Mouse (Mus musculus): ENCODE measurements at regions not wholly inside any gene's neighbourhood (a gene's known extent, or its start where the extent isn't known, plus 50 kb on each side); places are given as distances from the start of the nearest gene placed in this dataset.
A peak's percentile ranks its signal among the peaks of the same experiment; 100 is the strongest.

- Histone ChIP-seq H3K36me3 (replicated peaks; ENCODE audit: low read length) (no peaks in the 10 kb centered on the region), H3K4me1 (no peaks in the 10 kb centered on the region), H3K4me3 (replicated peaks) (no peak overlapping the region), H3K9me3 (no peaks in the 10 kb centered on the region), H3K27me3 (replicated peaks) (no peaks in the 10 kb centered on the region)
- no peak for TF ChIP-seq FLI1 (IDR thresholded peaks at IDR 0.05; ENCODE audit: low read length)
- no peak for TF ChIP-seq GATA1 (IDR thresholded peaks at IDR 0.05; ENCODE audit: borderline replicate concordance, low read length)
Observed at GRCm38 (mm10) chr12:109799395-109799794, 199.3 kb upstream of the Rtl1 start.

- 0 out of 2 replicates have a peak, but pooled peaks cover 3% of the 10 kb centered on the region for H3K9me3 ChIP-seq
- H3K4me3 ChIP-seq (replicated peaks), result no peak overlapping the region
- no peak for TF ChIP-seq FLI1 (IDR thresholded peaks at IDR 0.05; ENCODE audit: low read length)
- no peak for TF ChIP-seq GATA1 (IDR thresholded peaks at IDR 0.05; ENCODE audit: borderline replicate concordance, low read length)
- peaks cover 3% of the 10 kb centered on the region for H3K27me3 ChIP-seq (replicated peaks)
- no peaks in the 10 kb centered on the region for H3K36me3 ChIP-seq (replicated peaks; ENCODE audit: low read length)
- H3K4me1 ChIP-seq, result no peaks in the 10 kb centered on the region
Observed at GRCm38 (mm10) chr12:109827241-109827915, 227.2 kb upstream of the Rtl1 start.

GRCm38 (mm10) chr12:109830303-109831020 is 230.3 kb upstream of the Rtl1 start:
- Histone ChIP-seq H3K9me3 (peaks cover 6% of the 10 kb centered on the region; the same call in 1 of the 2 replicates), H3K36me3 (replicated peaks; ENCODE audit: low read length) (no peaks in the 10 kb centered on the region), H3K4me3 (replicated peaks) (no peak overlapping the region), H3K27me3 (replicated peaks) (peaks cover 1% of the 10 kb centered on the region), H3K4me1 (no peaks in the 10 kb centered on the region)
- no peak for TF ChIP-seq FLI1 (IDR thresholded peaks at IDR 0.05; ENCODE audit: low read length)
- TF ChIP-seq GATA1 (IDR thresholded peaks at IDR 0.05; ENCODE audit: borderline replicate concordance, low read length), result no peak

- H3K27me3 ChIP-seq (replicated peaks), result peaks cover 1% of the 10 kb centered on the region
- peaks cover 18% of the 10 kb centered on the region for H3K9me3 ChIP-seq
- no peaks in the 10 kb centered on the region for H3K36me3 ChIP-seq (replicated peaks; ENCODE audit: low read length)
- TF ChIP-seq FLI1 (IDR thresholded peaks at IDR 0.05; ENCODE audit: low read length) (no peak), GATA1 (IDR thresholded peaks at IDR 0.05; ENCODE audit: borderline replicate concordance, low read length) (no peak)
- no peaks in the 10 kb centered on the region for H3K4me1 ChIP-seq
- no peak overlapping the region for H3K4me3 ChIP-seq (replicated peaks)
Observed at GRCm38 (mm10) chr12:109832964-109833363, 232.8 kb upstream of the Rtl1 start.

- H3K9me3 ChIP-seq, result peaks cover 20% of the 10 kb centered on the region
- no peaks in the 10 kb centered on the region for H3K4me1 ChIP-seq
- H3K36me3 ChIP-seq (replicated peaks; ENCODE audit: low read length), result no peaks in the 10 kb centered on the region
- TF ChIP-seq GATA1 (IDR thresholded peaks at IDR 0.05; ENCODE audit: borderline replicate concordance, low read length) (no peak), FLI1 (IDR thresholded peaks at IDR 0.05; ENCODE audit: low read length) (no peak)
- H3K27me3 ChIP-seq (replicated peaks), result peaks cover 1% of the 10 kb centered on the region
- H3K4me3 ChIP-seq (replicated peaks), result no peak overlapping the region
Observed at GRCm38 (mm10) chr12:109836521-109836920, 236.4 kb upstream of the Rtl1 start.

GRCm38 (mm10) chr12:109839126-109839587 is 239.0 kb upstream of the Rtl1 start:
- H3K9me3 ChIP-seq, result peaks cover 17% of the 10 kb centered on the region
- H3K36me3 ChIP-seq (replicated peaks; ENCODE audit: low read length), result no peaks in the 10 kb centered on the region
- no peak for TF ChIP-seq GATA1 (IDR thresholded peaks at IDR 0.05; ENCODE audit: borderline replicate concordance, low read length)
- TF ChIP-seq FLI1 (IDR thresholded peaks at IDR 0.05; ENCODE audit: low read length), result no peak
- no peaks in the 10 kb centered on the region for H3K27me3 ChIP-seq (replicated peaks)
- peak overlapping the region; percentile 14 for H3K4me3 ChIP-seq (replicated peaks)
- H3K4me1 ChIP-seq, result peaks cover 4% of the 10 kb centered on the region; the same call in 1 of the 2 replicates

- H3K9me3 ChIP-seq, result peaks cover 17% of the 10 kb centered on the region
- no peak overlapping the region for H3K4me3 ChIP-seq (replicated peaks)
Observed at GRCm38 (mm10) chr12:109839946-109840524, 239.9 kb upstream of the Rtl1 start.

GRCm38 (mm10) chr12:109844723-109845601 is 244.8 kb upstream of the Rtl1 start:
- no peak overlapping the region for H3K4me3 ChIP-seq (replicated peaks)
- TF ChIP-seq FLI1 (IDR thresholded peaks at IDR 0.05; ENCODE audit: low read length), result no peak
- no peak for TF ChIP-seq GATA1 (IDR thresholded peaks at IDR 0.05; ENCODE audit: borderline replicate concordance, low read length)
- peaks cover 4% of the 10 kb centered on the region; the same call in 1 of the 2 replicates for H3K4me1 ChIP-seq
- H3K36me3 ChIP-seq (replicated peaks; ENCODE audit: low read length), result no peaks in the 10 kb centered on the region
- peaks cover 2% of the 10 kb centered on the region for H3K27me3 ChIP-seq (replicated peaks)
- H3K9me3 ChIP-seq, result peaks cover 8% of the 10 kb centered on the region; the same call in 1 of the 2 replicates

More at GRCm38 (mm10) chr12:109839946-109840524, 239.9 kb upstream of the Rtl1 start:
- peaks cover 4% of the 10 kb centered on the region; the same call in 1 of the 2 replicates for H3K4me1 ChIP-seq
- H3K36me3 ChIP-seq (replicated peaks; ENCODE audit: low read length), result no peaks in the 10 kb centered on the region
- TF ChIP-seq FLI1 (IDR thresholded peaks at IDR 0.05; ENCODE audit: low read length), result no peak
- TF ChIP-seq GATA1 (IDR thresholded peaks at IDR 0.05; ENCODE audit: borderline replicate concordance, low read length), result no peak
- H3K27me3 ChIP-seq (replicated peaks), result no peaks in the 10 kb centered on the region

- Histone ChIP-seq H3K4me1 (peaks cover 4% of the 10 kb centered on the region; the same call in 1 of the 2 replicates), H3K9me3 (peaks cover 8% of the 10 kb centered on the region; the same call in 1 of the 2 replicates), H3K27me3 (replicated peaks) (peaks cover 2% of the 10 kb centered on the region), H3K36me3 (replicated peaks; ENCODE audit: low read length) (no peaks in the 10 kb centered on the region), H3K4me3 (replicated peaks) (no peak overlapping the region)
- TF ChIP-seq GATA1 (IDR thresholded peaks at IDR 0.05; ENCODE audit: borderline replicate concordance, low read length) (no peak), FLI1 (IDR thresholded peaks at IDR 0.05; ENCODE audit: low read length) (no peak)
Observed at GRCm38 (mm10) chr12:109845602-109845906, 245.4 kb upstream of the Rtl1 start.
